Mouse (Mus musculus) kidney, adult 2 months (tissue): ENCODE measurements around the gene Zfp704.

Experiments
- CTCF ChIP-seq: fragments of 200-500 bp; conservative IDR thresholded peaks from 2 replicates; pipeline ENCODE4 v1.5.1; 2011; ENCODE audit warnings: low read depth, mild to moderate bottlenecking, control low read depth, low read length, moderate library complexity, mixed read lengths; ENCODE audit not compliant: insufficient read depth, insufficient read length
- POLR2A ChIP-seq: fragments of 200-500 bp; IDR thresholded peaks from one replicate; pipeline ENCODE4 v1.6.1; 2011; ENCODE audit warnings: low read depth, low read length, control low read depth

GRCm38 (mm10) chr3:9504371-9504770 is 105.5 kb downstream of the Zfp704 start:
- TF ChIP-seq POLR2A = no peak
- no peak for TF ChIP-seq CTCF
